Mouse (Mus musculus): ENCODE measurements at regions not wholly inside any gene's neighbourhood (a gene's known extent, or its start where the extent isn't known, plus 50 kb on each side); places are given as distances from the start of the nearest gene placed in this dataset.

- DNase-seq, result no peak
- 92% methylated on average over 12 of the region's 12 CpGs for WGBS
- Histone ChIP-seq H3K4me1 (replicated peaks; ENCODE audit: control insufficient read depth, insufficient read depth, low read length) (no peaks in the 10 kb centered on the region), H3K27ac (ENCODE audit: control insufficient read depth, insufficient read depth, low read length) (no peak overlapping the region), H3K27me3 (ENCODE audit: control insufficient read depth, insufficient read depth, low read length) (no peaks in the 10 kb centered on the region), H3K36me3 (ENCODE audit: control insufficient read depth, insufficient read depth, low read length) (no peaks in the 10 kb centered on the region), H3K4me3 (ENCODE audit: control insufficient read depth, insufficient read depth, low read length) (no peak overlapping the region)
- no peak for TF ChIP-seq CTCF (IDR thresholded peaks at IDR 0.05; ENCODE audit: borderline replicate concordance, control insufficient read depth, extremely low read depth, insufficient read depth, low read length, poor library complexity)
- TF ChIP-seq POLR2A (IDR thresholded peaks at IDR 0.05; ENCODE audit: control insufficient read depth, extremely low read depth, insufficient read depth, low read length, poor library complexity), result no peak
These were observed 441.9 kb downstream of the Glrx3 start for GRCm38 (mm10) chr7:137879296-137879695.

GRCm38 (mm10) chr7:137882876-137883275, 445.5 kb downstream of the Glrx3 start:
- Histone ChIP-seq H3K27me3 (ENCODE audit: control insufficient read depth, insufficient read depth, low read length) (no peaks in the 10 kb centered on the region), H3K4me1 (replicated peaks; ENCODE audit: control insufficient read depth, insufficient read depth, low read length) (no peaks in the 10 kb centered on the region), H3K4me3 (ENCODE audit: control insufficient read depth, insufficient read depth, low read length) (no peak overlapping the region), H3K36me3 (ENCODE audit: control insufficient read depth, insufficient read depth, low read length) (no peaks in the 10 kb centered on the region), H3K27ac (ENCODE audit: control insufficient read depth, insufficient read depth, low read length) (no peak overlapping the region)
- TF ChIP-seq POLR2A (IDR thresholded peaks at IDR 0.05; ENCODE audit: control insufficient read depth, extremely low read depth, insufficient read depth, low read length, poor library complexity) (no peak), CTCF (IDR thresholded peaks at IDR 0.05; ENCODE audit: borderline replicate concordance, control insufficient read depth, extremely low read depth, insufficient read depth, low read length, poor library complexity) (no peak)
- 27% methylated on average over 5 of the region's 5 CpGs for WGBS
- DNase-seq, result no peak

- H3K27me3 ChIP-seq (ENCODE audit: control insufficient read depth, insufficient read depth, low read length), result no peaks in the 10 kb centered on the region
- H3K27ac ChIP-seq (ENCODE audit: control insufficient read depth, insufficient read depth, low read length), result no peak overlapping the region
- H3K36me3 ChIP-seq (ENCODE audit: control insufficient read depth, insufficient read depth, low read length), result no peaks in the 10 kb centered on the region
- TF ChIP-seq CTCF (IDR thresholded peaks at IDR 0.05; ENCODE audit: borderline replicate concordance, control insufficient read depth, extremely low read depth, insufficient read depth, low read length, poor library complexity) (no peak), POLR2A (IDR thresholded peaks at IDR 0.05; ENCODE audit: control insufficient read depth, extremely low read depth, insufficient read depth, low read length, poor library complexity) (no peak)
- no peak for DNase-seq
- no peak overlapping the region for H3K4me3 ChIP-seq (ENCODE audit: control insufficient read depth, insufficient read depth, low read length)
- no peaks in the 10 kb centered on the region for H3K4me1 ChIP-seq (replicated peaks; ENCODE audit: control insufficient read depth, insufficient read depth, low read length)
- 81% methylated on average over 4 of the region's 4 CpGs for WGBS
These were observed 446.3 kb downstream of the Glrx3 start for GRCm38 (mm10) chr7:137883701-137884100.

GRCm38 (mm10) chr7:137885146-137885545, 447.7 kb downstream of the Glrx3 start:
- H3K36me3 ChIP-seq (ENCODE audit: control insufficient read depth, insufficient read depth, low read length), result no peaks in the 10 kb centered on the region
- no peak for TF ChIP-seq CTCF (IDR thresholded peaks at IDR 0.05; ENCODE audit: borderline replicate concordance, control insufficient read depth, extremely low read depth, insufficient read depth, low read length, poor library complexity)
- TF ChIP-seq POLR2A (IDR thresholded peaks at IDR 0.05; ENCODE audit: control insufficient read depth, extremely low read depth, insufficient read depth, low read length, poor library complexity), result no peak

GRCm38 (mm10) chr7:137888731-137889130, 451.3 kb downstream of the Glrx3 start:
- H3K36me3 ChIP-seq (ENCODE audit: control insufficient read depth, insufficient read depth, low read length), result no peaks in the 10 kb centered on the region
- no peak overlapping the region for H3K4me3 ChIP-seq (ENCODE audit: control insufficient read depth, insufficient read depth, low read length)
- H3K4me1 ChIP-seq (replicated peaks; ENCODE audit: control insufficient read depth, insufficient read depth, low read length), result no peaks in the 10 kb centered on the region
- DNase-seq, result no peak
- TF ChIP-seq POLR2A (IDR thresholded peaks at IDR 0.05; ENCODE audit: control insufficient read depth, extremely low read depth, insufficient read depth, low read length, poor library complexity) (no peak), CTCF (IDR thresholded peaks at IDR 0.05; ENCODE audit: borderline replicate concordance, control insufficient read depth, extremely low read depth, insufficient read depth, low read length, poor library complexity) (no peak)
- no peak overlapping the region for H3K27ac ChIP-seq (ENCODE audit: control insufficient read depth, insufficient read depth, low read length)
- WGBS, result 93% methylated on average over 11 of the region's 11 CpGs
- H3K27me3 ChIP-seq (ENCODE audit: control insufficient read depth, insufficient read depth, low read length), result no peaks in the 10 kb centered on the region

More at GRCm38 (mm10) chr7:137885146-137885545, 447.7 kb downstream of the Glrx3 start:
- Histone ChIP-seq H3K4me1 (replicated peaks; ENCODE audit: control insufficient read depth, insufficient read depth, low read length) (no peaks in the 10 kb centered on the region), H3K4me3 (ENCODE audit: control insufficient read depth, insufficient read depth, low read length) (no peak overlapping the region), H3K27me3 (ENCODE audit: control insufficient read depth, insufficient read depth, low read length) (no peaks in the 10 kb centered on the region), H3K27ac (ENCODE audit: control insufficient read depth, insufficient read depth, low read length) (no peak overlapping the region)
- 74% methylated on average over 8 of the region's 8 CpGs for WGBS
- no peak for DNase-seq

GRCm38 (mm10) chr7:137906424-137907060, 469.1 kb downstream of the Glrx3 start:
- no peak overlapping the region for H3K27ac ChIP-seq (ENCODE audit: control insufficient read depth, insufficient read depth, low read length)
- H3K4me1 ChIP-seq (replicated peaks; ENCODE audit: control insufficient read depth, insufficient read depth, low read length), result no peaks in the 10 kb centered on the region
- 86% methylated on average over 9 of the region's 9 CpGs for WGBS
- TF ChIP-seq CTCF (IDR thresholded peaks at IDR 0.05; ENCODE audit: borderline replicate concordance, control insufficient read depth, extremely low read depth, insufficient read depth, low read length, poor library complexity), result no peak
- no peak for TF ChIP-seq POLR2A (IDR thresholded peaks at IDR 0.05; ENCODE audit: control insufficient read depth, extremely low read depth, insufficient read depth, low read length, poor library complexity)
- DNase-seq, result no peak
- no peaks in the 10 kb centered on the region for H3K27me3 ChIP-seq (ENCODE audit: control insufficient read depth, insufficient read depth, low read length)
- H3K36me3 ChIP-seq (ENCODE audit: control insufficient read depth, insufficient read depth, low read length), result no peaks in the 10 kb centered on the region
- no peak overlapping the region for H3K4me3 ChIP-seq (ENCODE audit: control insufficient read depth, insufficient read depth, low read length)

- Histone ChIP-seq H3K4me1 (replicated peaks; ENCODE audit: control insufficient read depth, insufficient read depth, low read length) (no peaks in the 10 kb centered on the region), H3K27me3 (ENCODE audit: control insufficient read depth, insufficient read depth, low read length) (no peaks in the 10 kb centered on the region), H3K36me3 (ENCODE audit: control insufficient read depth, insufficient read depth, low read length) (no peaks in the 10 kb centered on the region), H3K4me3 (ENCODE audit: control insufficient read depth, insufficient read depth, low read length) (no peak overlapping the region), H3K27ac (ENCODE audit: control insufficient read depth, insufficient read depth, low read length) (no peak overlapping the region)
- no peak for DNase-seq
- TF ChIP-seq CTCF (IDR thresholded peaks at IDR 0.05; ENCODE audit: borderline replicate concordance, control insufficient read depth, extremely low read depth, insufficient read depth, low read length, poor library complexity), result no peak
- TF ChIP-seq POLR2A (IDR thresholded peaks at IDR 0.05; ENCODE audit: control insufficient read depth, extremely low read depth, insufficient read depth, low read length, poor library complexity), result no peak
- WGBS, result 52% methylated on average over 3 of the region's 3 CpGs
These were observed 472.0 kb downstream of the Glrx3 start for GRCm38 (mm10) chr7:137909456-137909855.
